Mouse (Mus musculus) heart, postnatal 25 days (tissue): ENCODE results near the gene Colec11. TPM values are rescaled to one million over a fixed set of nuclear protein-coding genes. Genes with fewer than 3 reads are reported as not detected.

Experiments used
- total RNA-seq, 2 experiments: library from RNA; stranded (reverse); gene quantifications; 2 replicates each; pipeline ENCODE4 v1.2.3; 2021

The Colec11 gene
- total RNA-seq, 2 experiments from 2014 or later, result 14.7 to 21.4 TPM

Other genes with a start within 250 kb of the Colec11 start
- gene Dcdc2c, start 71.0 kb downstream of the Colec11 start, total RNA-seq, result not detected
- gene Allc, start 40.9 kb downstream of the Colec11 start, total RNA-seq, result not detected
- 100 to 1,000 TPM; 289 to 342 TPM for gene Rps7, start 12.6 kb upstream of the Colec11 start, total RNA-seq
- 1 to 10 TPM; 7.1 to 8.2 TPM for gene Rnaseh1, start 26.2 kb upstream of the Colec11 start, total RNA-seq
- gene Adi1, start 51.9 kb upstream of the Colec11 start, total RNA-seq, result 10 to 100 TPM; 41.0 to 43.8 TPM
- 10 to 100 TPM; 19.4 to 21.5 TPM for gene Trappc12, start 127.1 kb upstream of the Colec11 start, total RNA-seq
- gene Eipr1, start 128.4 kb upstream of the Colec11 start, total RNA-seq, result 1 to 10 TPM; 8.5 to 9.4 TPM